Mouse (Mus musculus): ENCODE data around the gene Tcf7l2. TPM values are rescaled to one million over a fixed set of nuclear protein-coding genes. Genes with fewer than 3 reads are reported as not detected.

Gene Tcf7l2
- polyA plus RNA-seq, 1 experiment from 2014 or later, result 57.1 TPM

DNA sequence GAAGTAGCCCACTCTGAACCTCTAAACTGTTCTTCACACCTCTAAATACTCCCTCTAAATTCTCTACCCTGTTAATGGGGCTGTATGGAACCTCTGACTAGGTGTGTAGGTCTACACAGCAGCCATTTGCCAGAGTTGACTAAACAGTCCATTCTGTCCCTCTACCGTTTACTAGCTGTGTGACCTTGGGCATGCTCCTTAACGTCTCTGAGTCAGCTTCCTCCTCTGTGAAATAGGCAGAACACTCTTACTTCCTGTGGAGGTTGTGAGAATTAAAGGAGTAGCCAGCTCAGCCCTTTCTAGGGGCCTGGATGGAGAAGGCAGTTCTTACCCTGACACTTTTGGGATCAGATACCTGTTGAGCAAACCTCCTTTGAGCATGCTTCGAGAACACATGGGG is 120.9 kb downstream of the Tcf7l2 start:
- Histone ChIP-seq H3K4me1 (ENCODE audit: control insufficient read depth, insufficient read depth, low read length) (peaks cover 54% of the 10 kb centered on the region), H3K4me2 (ENCODE audit: low read depth, low read length) (no peak overlapping the region), H3K36me3 (ENCODE audit: control insufficient read depth, insufficient read depth, low read length) (no peaks in the 10 kb centered on the region), H3K27me3 (replicated peaks; ENCODE audit: control insufficient read depth, insufficient read depth, low read length) (no peaks in the 10 kb centered on the region), H3K9ac (ENCODE audit: low read depth, low read length) (no peak overlapping the region), H3K27ac (ENCODE audit: low read length) (no peak overlapping the region), H3K4me3 (ENCODE audit: low read length) (no peak overlapping the region), H3K9me3 (ENCODE audit: control insufficient read depth, low read length) (no peaks in the 10 kb centered on the region)
- no peak for ATAC-seq
- WGBS, result 67% methylated on average over 3 of the region's 3 CpGs

DNA sequence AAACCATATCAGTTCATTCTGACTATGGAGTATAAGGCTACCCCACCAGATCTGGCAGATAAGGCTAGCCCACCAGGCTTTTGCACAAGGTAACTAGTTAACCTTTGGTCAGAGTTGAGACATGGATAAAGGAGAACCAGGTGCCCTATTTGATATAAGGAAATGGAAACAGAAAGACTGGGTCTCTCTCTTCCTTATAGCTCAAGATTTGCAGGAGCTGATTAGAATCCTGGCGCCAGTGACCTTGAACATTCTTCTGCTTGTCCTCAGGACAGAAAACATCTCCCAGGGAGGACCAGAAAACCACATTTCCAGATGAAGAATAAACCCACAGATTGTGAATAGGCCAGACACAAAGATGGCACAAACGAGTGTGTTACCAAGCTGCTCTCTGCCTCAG is 123.4 kb downstream of the Tcf7l2 start:
- Histone ChIP-seq H3K4me3 (ENCODE audit: low read length) (no peak overlapping the region), H3K27me3 (replicated peaks; ENCODE audit: control insufficient read depth, insufficient read depth, low read length) (no peaks in the 10 kb centered on the region), H3K4me2 (ENCODE audit: low read depth, low read length) (no peak overlapping the region), H3K9ac (ENCODE audit: low read depth, low read length) (no peak overlapping the region), H3K9me3 (ENCODE audit: control insufficient read depth, low read length) (no peaks in the 10 kb centered on the region), H3K27ac (ENCODE audit: low read length) (peak overlapping the region; percentile 81), H3K4me1 (ENCODE audit: control insufficient read depth, insufficient read depth, low read length) (peaks cover 62% of the 10 kb centered on the region), H3K36me3 (ENCODE audit: control insufficient read depth, insufficient read depth, low read length) (no peaks in the 10 kb centered on the region)
- WGBS, result 83% methylated on average over 2 of the region's 2 CpGs
- ATAC-seq, result no peak

DNA sequence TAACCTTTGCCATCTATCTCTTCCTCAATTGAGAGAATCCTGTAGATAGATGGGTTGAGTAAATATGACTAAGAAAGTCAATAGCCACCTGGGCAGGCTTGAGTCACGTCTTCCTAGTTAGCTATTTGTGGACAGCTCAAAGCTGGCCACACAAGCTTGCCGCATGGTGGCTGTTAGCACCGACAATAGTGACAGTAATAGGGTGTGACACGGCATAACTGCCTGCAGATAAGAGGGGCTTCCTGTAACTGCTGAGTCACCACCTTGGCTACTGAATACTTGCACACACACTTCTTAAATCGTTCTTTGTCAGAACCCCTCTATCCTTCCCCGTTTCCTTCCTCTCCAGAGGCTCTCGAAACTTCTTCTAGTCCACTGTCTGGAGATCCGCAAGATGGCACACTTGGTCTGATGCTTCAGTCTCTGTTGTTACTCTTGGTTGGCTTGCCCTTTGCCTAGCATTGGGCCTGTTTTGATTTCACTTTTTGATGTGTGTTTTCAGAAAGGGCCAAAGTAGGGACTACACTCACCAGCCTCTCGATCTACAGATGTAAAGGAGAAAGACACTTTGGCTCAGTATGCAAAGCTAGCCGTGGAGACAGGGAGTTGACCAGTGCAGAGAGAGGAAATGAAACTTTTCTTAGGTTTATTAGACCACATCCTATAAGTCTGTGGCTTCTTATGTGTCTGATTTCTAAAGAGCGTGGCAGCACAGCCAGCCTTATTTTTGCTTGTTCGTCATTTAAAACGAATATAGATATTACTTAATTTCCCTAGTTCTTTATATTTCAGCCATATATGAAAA is 124.4 kb downstream of the Tcf7l2 start:
- no peak overlapping the region for H3K9ac ChIP-seq (ENCODE audit: low read depth, low read length)
- 67% methylated on average over 13 of the region's 13 CpGs for WGBS
- peaks cover 59% of the 10 kb centered on the region for H3K4me1 ChIP-seq (ENCODE audit: control insufficient read depth, insufficient read depth, low read length)
- no peak overlapping the region for H3K4me3 ChIP-seq (ENCODE audit: low read length)
- no peaks in the 10 kb centered on the region for H3K27me3 ChIP-seq (replicated peaks; ENCODE audit: control insufficient read depth, insufficient read depth, low read length)
- no peak overlapping the region for H3K4me2 ChIP-seq (ENCODE audit: low read depth, low read length)
- H3K9me3 ChIP-seq (ENCODE audit: control insufficient read depth, low read length), result no peaks in the 10 kb centered on the region
- ATAC-seq, result peak; percentile 70
- no peaks in the 10 kb centered on the region for H3K36me3 ChIP-seq (ENCODE audit: control insufficient read depth, insufficient read depth, low read length)
- peak overlapping the region; percentile 81 for H3K27ac ChIP-seq (ENCODE audit: low read length)

DNA sequence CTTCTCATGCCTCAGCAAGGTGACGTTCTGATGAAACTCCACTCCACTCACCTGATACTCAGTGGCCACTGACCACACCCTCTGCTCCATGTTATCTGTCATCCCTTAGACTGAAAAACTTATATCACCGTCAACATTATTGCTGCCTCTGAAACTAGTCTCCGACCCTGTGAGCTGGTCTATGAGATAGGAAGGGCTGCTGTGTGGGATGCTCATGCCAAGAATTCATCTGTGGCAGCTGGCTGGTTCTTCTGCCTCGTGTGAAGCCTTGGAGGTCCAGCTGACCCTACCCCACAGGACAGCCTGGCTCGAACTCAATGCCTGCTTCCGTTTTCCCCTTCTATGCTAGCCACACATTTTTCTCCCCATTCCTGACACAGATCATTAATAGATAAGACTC is 125.6 kb downstream of the Tcf7l2 start:
- Histone ChIP-seq H3K27me3 (replicated peaks; ENCODE audit: control insufficient read depth, insufficient read depth, low read length) (no peaks in the 10 kb centered on the region), H3K9me3 (ENCODE audit: control insufficient read depth, low read length) (no peaks in the 10 kb centered on the region), H3K9ac (ENCODE audit: low read depth, low read length) (no peak overlapping the region; the same call in 1 of the 2 replicates), H3K27ac (ENCODE audit: low read length) (peak overlapping the region; percentile 70), H3K36me3 (ENCODE audit: control insufficient read depth, insufficient read depth, low read length) (no peaks in the 10 kb centered on the region), H3K4me2 (ENCODE audit: low read depth, low read length) (no peak overlapping the region), H3K4me3 (ENCODE audit: low read length) (no peak overlapping the region), H3K4me1 (ENCODE audit: control insufficient read depth, insufficient read depth, low read length) (peaks cover 52% of the 10 kb centered on the region)
- 63% methylated on average over 6 of the region's 6 CpGs for WGBS
- ATAC-seq, result no peak

DNA sequence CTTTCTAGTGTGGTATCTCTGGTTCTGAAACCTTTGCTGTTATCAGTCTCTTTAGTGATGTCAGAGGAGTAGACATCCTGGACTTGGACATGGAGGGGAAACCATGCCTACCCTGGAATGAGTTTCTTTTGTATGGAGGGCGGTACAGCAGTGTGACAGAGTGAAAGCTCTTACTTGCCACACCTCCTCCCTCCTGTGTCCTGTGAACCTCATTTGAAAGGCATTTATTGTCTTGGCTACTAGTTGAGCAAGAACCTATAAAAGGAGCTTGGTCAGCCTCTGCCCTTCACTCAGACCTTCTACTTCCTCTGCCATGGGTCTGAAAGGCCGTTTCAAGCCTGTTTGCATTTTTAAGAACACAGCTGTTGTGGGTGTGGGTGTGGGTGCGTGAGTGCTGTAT is 126.3 kb downstream of the Tcf7l2 start:
- Histone ChIP-seq H3K4me2 (ENCODE audit: low read depth, low read length) (no peak overlapping the region), H3K27ac (ENCODE audit: low read length) (peak overlapping the region; percentile 75), H3K9me3 (ENCODE audit: control insufficient read depth, low read length) (no peaks in the 10 kb centered on the region), H3K9ac (ENCODE audit: low read depth, low read length) (no peak overlapping the region), H3K36me3 (ENCODE audit: control insufficient read depth, insufficient read depth, low read length) (no peaks in the 10 kb centered on the region), H3K27me3 (replicated peaks; ENCODE audit: control insufficient read depth, insufficient read depth, low read length) (no peaks in the 10 kb centered on the region), H3K4me3 (ENCODE audit: low read length) (no peak overlapping the region), H3K4me1 (ENCODE audit: control insufficient read depth, insufficient read depth, low read length) (peaks cover 48% of the 10 kb centered on the region)
- 53% methylated on average over 3 of the region's 3 CpGs for WGBS
- peak; percentile 68 for ATAC-seq

DNA sequence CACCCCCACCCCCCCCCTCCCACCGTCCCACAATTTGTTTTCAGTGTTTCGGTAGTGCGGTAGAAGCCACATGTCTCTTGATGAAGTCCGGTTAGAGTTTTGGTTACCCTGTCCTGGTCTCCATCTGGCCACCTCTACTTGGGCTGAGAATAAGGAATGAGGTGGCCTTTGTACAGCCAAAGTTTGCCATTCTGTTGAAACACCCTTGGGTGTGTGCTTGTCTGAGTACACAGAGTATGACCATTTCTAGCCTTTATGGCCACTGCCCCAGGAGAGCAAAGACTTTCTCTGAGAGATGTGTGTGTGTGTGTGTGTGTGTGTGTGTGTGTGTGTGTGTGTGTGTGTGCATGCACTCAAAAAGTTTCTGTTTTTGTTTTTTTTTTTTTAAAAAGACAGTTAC is 127.0 kb downstream of the Tcf7l2 start:
- H3K9ac ChIP-seq (ENCODE audit: low read depth, low read length), result no peak overlapping the region
- no peak for ATAC-seq
- 92% methylated on average over 4 of the region's 4 CpGs for WGBS

DNA sequence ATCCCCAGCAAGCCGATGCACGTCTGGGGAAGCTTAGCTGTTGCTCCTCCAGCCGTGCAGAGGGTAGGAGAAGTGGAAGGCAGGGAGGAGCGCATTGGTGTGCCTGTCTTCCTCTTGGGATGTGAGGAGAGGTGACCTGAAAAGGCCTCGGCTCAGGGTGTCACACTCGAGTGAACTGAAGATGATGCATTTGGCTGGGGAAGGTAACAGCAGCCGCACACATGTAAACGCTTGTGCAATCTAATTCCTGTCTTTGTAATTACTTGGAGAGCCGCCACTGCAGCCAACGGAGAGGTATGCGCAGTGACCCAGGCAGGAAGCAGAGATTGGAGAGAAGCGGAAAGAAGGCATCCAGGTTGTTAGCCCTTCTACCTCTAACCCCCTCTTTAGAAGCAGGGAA is 129.2 kb downstream of the Tcf7l2 start:
- Histone ChIP-seq H3K27me3 (replicated peaks; ENCODE audit: control insufficient read depth, insufficient read depth, low read length) (no peaks in the 10 kb centered on the region), H3K9me3 (ENCODE audit: control insufficient read depth, low read length) (no peaks in the 10 kb centered on the region), H3K36me3 (ENCODE audit: control insufficient read depth, insufficient read depth, low read length) (no peaks in the 10 kb centered on the region), H3K9ac (ENCODE audit: low read depth, low read length) (no peak overlapping the region), H3K4me1 (ENCODE audit: control insufficient read depth, insufficient read depth, low read length) (peaks cover 32% of the 10 kb centered on the region), H3K4me3 (ENCODE audit: low read length) (no peak overlapping the region), H3K27ac (ENCODE audit: low read length) (no peak overlapping the region), H3K4me2 (ENCODE audit: low read depth, low read length) (no peak overlapping the region)
- no peak for ATAC-seq
- 63% methylated on average over 12 of the region's 12 CpGs for WGBS

More for the DNA sequence above, 127.0 kb downstream of the Tcf7l2 start:
- Histone ChIP-seq H3K4me3 (ENCODE audit: low read length) (no peak overlapping the region), H3K4me1 (ENCODE audit: control insufficient read depth, insufficient read depth, low read length) (peaks cover 43% of the 10 kb centered on the region), H3K4me2 (ENCODE audit: low read depth, low read length) (no peak overlapping the region), H3K27me3 (replicated peaks; ENCODE audit: control insufficient read depth, insufficient read depth, low read length) (no peaks in the 10 kb centered on the region), H3K27ac (ENCODE audit: low read length) (peak overlapping the region; percentile 75), H3K9me3 (ENCODE audit: control insufficient read depth, low read length) (no peaks in the 10 kb centered on the region), H3K36me3 (ENCODE audit: control insufficient read depth, insufficient read depth, low read length) (no peaks in the 10 kb centered on the region)

DNA sequence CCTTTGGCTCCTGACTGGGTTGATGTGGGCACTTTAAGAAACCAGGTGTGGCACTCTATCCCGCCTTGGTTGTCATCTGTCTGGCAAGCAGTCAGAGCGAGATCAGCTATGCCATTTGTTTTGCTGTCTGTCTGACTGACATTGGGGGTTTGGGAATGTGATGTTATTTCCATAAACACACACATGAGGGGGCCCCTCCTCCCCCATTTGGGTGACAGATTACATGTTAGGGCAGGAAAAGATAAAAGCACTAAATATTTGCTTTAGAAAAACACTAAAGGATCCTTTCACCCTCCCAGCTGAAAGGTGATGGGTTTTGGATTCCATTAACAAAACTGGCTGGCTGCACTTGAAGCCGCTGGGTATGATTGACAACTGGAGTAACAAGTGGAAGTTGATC is 129.9 kb downstream of the Tcf7l2 start:
- H3K9me3 ChIP-seq (ENCODE audit: control insufficient read depth, low read length), result no peaks in the 10 kb centered on the region
- 52% methylated on average over 3 of the region's 3 CpGs for WGBS
- no peak overlapping the region for H3K27ac ChIP-seq (ENCODE audit: low read length)
- ATAC-seq, result no peak
- no peak overlapping the region for H3K4me2 ChIP-seq (ENCODE audit: low read depth, low read length)
- peaks cover 31% of the 10 kb centered on the region for H3K4me1 ChIP-seq (ENCODE audit: control insufficient read depth, insufficient read depth, low read length)
- no peak overlapping the region for H3K4me3 ChIP-seq (ENCODE audit: low read length)
- no peaks in the 10 kb centered on the region for H3K36me3 ChIP-seq (ENCODE audit: control insufficient read depth, insufficient read depth, low read length)
- H3K9ac ChIP-seq (ENCODE audit: low read depth, low read length), result no peak overlapping the region
- no peaks in the 10 kb centered on the region for H3K27me3 ChIP-seq (replicated peaks; ENCODE audit: control insufficient read depth, insufficient read depth, low read length)

DNA sequence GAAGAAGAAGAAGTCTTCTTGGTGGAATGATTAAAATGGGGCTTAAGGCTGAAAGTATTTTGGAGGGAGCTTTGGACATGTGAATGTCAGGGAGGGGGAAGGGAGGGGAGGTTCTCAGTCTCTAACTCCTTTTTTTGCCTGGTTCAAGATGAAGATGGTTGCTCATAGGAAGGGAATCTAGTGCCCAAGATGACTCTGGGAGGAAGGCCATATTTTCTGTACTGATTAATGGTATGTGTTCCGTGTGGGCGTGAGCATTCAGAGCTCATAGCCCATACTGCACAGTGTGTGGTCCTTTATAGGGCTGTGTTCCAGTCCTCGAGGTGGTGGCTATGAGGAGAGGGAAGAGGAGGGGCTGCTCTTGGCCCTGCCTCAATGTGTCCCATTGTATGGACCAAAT is 131.6 kb downstream of the Tcf7l2 start:
- ATAC-seq, result no peak
- peaks cover 23% of the 10 kb centered on the region for H3K4me1 ChIP-seq (ENCODE audit: control insufficient read depth, insufficient read depth, low read length)
- H3K4me3 ChIP-seq (ENCODE audit: low read length), result no peak overlapping the region
- H3K4me2 ChIP-seq (ENCODE audit: low read depth, low read length), result no peak overlapping the region
- no peak overlapping the region for H3K27ac ChIP-seq (ENCODE audit: low read length)
- no peaks in the 10 kb centered on the region for H3K9me3 ChIP-seq (ENCODE audit: control insufficient read depth, low read length)
- no peak overlapping the region for H3K9ac ChIP-seq (ENCODE audit: low read depth, low read length)
- H3K27me3 ChIP-seq (replicated peaks; ENCODE audit: control insufficient read depth, insufficient read depth, low read length), result no peaks in the 10 kb centered on the region
- 79% methylated on average over 3 of the region's 3 CpGs for WGBS
- no peaks in the 10 kb centered on the region for H3K36me3 ChIP-seq (ENCODE audit: control insufficient read depth, insufficient read depth, low read length)

DNA sequence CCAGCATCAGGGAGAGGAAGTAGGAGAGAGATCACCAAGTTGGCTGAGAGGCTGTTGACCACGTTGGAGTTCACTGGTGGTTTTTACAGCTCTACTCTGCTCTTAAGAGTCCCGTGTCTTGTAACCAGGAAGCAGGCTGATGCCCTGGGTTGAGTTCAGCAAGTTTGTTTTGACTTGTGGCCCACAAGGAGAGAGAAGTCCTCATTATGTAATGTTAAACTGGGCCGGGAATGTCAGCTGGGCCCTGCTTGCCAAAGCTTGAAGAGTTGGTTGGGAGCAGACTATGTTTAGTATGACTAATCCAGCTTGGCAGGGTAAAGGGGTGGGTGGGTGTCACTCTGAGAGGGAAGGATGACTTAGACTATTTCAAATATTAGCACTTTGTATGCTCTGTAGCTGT is 134.9 kb downstream of the Tcf7l2 start:
- H3K27me3 ChIP-seq (replicated peaks; ENCODE audit: control insufficient read depth, insufficient read depth, low read length), result no peaks in the 10 kb centered on the region
- H3K4me2 ChIP-seq (ENCODE audit: low read depth, low read length), result no peak overlapping the region
- no peaks in the 10 kb centered on the region for H3K9me3 ChIP-seq (ENCODE audit: control insufficient read depth, low read length)
- WGBS, result 45% methylated on average over 3 of the region's 3 CpGs
- no peak for ATAC-seq
- no peaks in the 10 kb centered on the region for H3K36me3 ChIP-seq (ENCODE audit: control insufficient read depth, insufficient read depth, low read length)
- H3K4me3 ChIP-seq (ENCODE audit: low read length), result no peak overlapping the region
- no peak overlapping the region for H3K9ac ChIP-seq (ENCODE audit: low read depth, low read length)
- H3K27ac ChIP-seq (ENCODE audit: low read length), result no peak overlapping the region
- H3K4me1 ChIP-seq (ENCODE audit: control insufficient read depth, insufficient read depth, low read length), result peaks cover 15% of the 10 kb centered on the region

Data from intestine, embryonic 16.5 days (tissue).